24 mouse cellular contexts compared by ENCODE assay signal in the genomic region with DNA sequence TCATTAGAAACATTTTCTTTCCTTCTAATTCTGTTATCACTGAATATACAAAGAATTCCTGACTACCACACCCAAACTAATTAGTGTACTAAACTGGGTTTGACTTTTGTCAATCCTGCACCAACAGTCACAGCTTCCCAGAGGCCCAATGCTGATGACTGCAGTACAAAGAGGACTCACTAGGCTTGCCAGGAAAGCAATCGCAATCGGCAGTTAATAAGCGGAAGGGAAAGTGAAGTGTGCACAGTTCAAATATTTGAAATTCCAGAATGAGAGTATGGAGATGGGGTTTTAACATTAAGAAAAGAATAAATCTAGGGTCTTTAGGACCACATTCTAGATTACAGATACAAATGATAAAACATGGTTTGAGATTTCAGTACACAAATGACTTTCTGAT. TPM values are rescaled to one million over a fixed set of nuclear protein-coding genes. Genes with fewer than 3 reads are reported as not detected.
DNase-seq lines count a peak whose midpoint lies in the region; ATAC-seq and TF ChIP-seq lines count a peak whose summit lies in the region.
"Had no signal": no experiment of that assay in that cellular context is flagged by ENCODE, and none has a peak within 500 bp of the region (broad histone marks: within the 10 kb centered on the region; RNA-seq: fewer than 3 reads in every experiment).

No protein-coding gene starts in this region.

- no peaks in the 10 kb centered on the region for H3K79me2 ChIP-seq in liver, adult 2 months (ENCODE audit: control insufficient read depth, insufficient read depth, low read length)

- no peak overlapping the region for H3K4me3 ChIP-seq in embryonic facial prominence, embryonic 14.5 days (ENCODE audit: low read depth, low read length)
- no peak overlapping the region for H3K4me3 ChIP-seq in embryonic facial prominence, embryonic 10.5 days
- H3K4me3 ChIP-seq in liver, adult 2 months (ENCODE audit: insufficient read depth, low read depth, low read length), result no peak overlapping the region
- no peak overlapping the region for H3K4me3 ChIP-seq in liver, embryonic 12.5 days
- H3K4me3 ChIP-seq: heart, embryonic 12.5 days; kidney, embryonic 15.5 days had no signal

- TF ChIP-seq POLR2A in liver, adult 2 months (IDR thresholded peaks at IDR 0.05; ENCODE audit: extremely low read depth, insufficient read depth, low read length), result no peak

- TF ChIP-seq CTCF in liver, adult 2 months (IDR thresholded peaks at IDR 0.05; ENCODE audit: low read depth, low read length), result no peak

- no peak overlapping the region for H3K9ac ChIP-seq in embryonic facial prominence, embryonic 14.5 days (ENCODE audit: low read depth, low read length)
- H3K9ac ChIP-seq in liver, adult 2 months (ENCODE audit: low read depth, low read length), result no peak overlapping the region
- H3K9ac ChIP-seq in liver, embryonic 12.5 days, result no peak overlapping the region
- H3K9ac ChIP-seq: heart, embryonic 12.5 days; kidney, embryonic 15.5 days had no signal

- no peaks in the 10 kb centered on the region for H3K27me3 ChIP-seq in embryonic facial prominence, embryonic 14.5 days (replicated peaks; ENCODE audit: control insufficient read depth, insufficient read depth, low read length)
- H3K27me3 ChIP-seq in embryonic facial prominence, embryonic 10.5 days (replicated peaks; ENCODE audit: low read depth, poor library complexity, severe bottlenecking), result no peaks in the 10 kb centered on the region
- H3K27me3 ChIP-seq in liver, adult 2 months (ENCODE audit: control insufficient read depth, insufficient read depth, low read length), result no peaks in the 10 kb centered on the region
- H3K27me3 ChIP-seq in liver, embryonic 12.5 days (replicated peaks), result no peaks in the 10 kb centered on the region
- H3K27me3 ChIP-seq: heart, embryonic 12.5 days; kidney, embryonic 15.5 days; Patski had no signal

- no peaks in the 10 kb centered on the region for H3K9me3 ChIP-seq in embryonic facial prominence, embryonic 14.5 days (ENCODE audit: control insufficient read depth, low read length)
- no peaks in the 10 kb centered on the region for H3K9me3 ChIP-seq in embryonic facial prominence, embryonic 10.5 days
- H3K9me3 ChIP-seq in liver, embryonic 12.5 days (replicated peaks), result no peaks in the 10 kb centered on the region
- H3K9me3 ChIP-seq: G1E; heart, embryonic 12.5 days; kidney, embryonic 15.5 days had no signal

- no peak overlapping the region for H3K4me2 ChIP-seq in embryonic facial prominence, embryonic 14.5 days (ENCODE audit: low read depth, low read length)
- H3K4me2 ChIP-seq in liver, embryonic 12.5 days, result no peak overlapping the region
- H3K4me2 ChIP-seq: heart, embryonic 12.5 days; kidney, embryonic 15.5 days; midbrain, embryonic 11.5 days had no signal

- 62% methylated on average over 3 of the region's 3 CpGs for WGBS in embryonic facial prominence, embryonic 14.5 days
- 73% methylated on average over 3 of the region's 3 CpGs for WGBS in embryonic facial prominence, embryonic 10.5 days
- WGBS in liver, adult 2 months, result 26% methylated on average over 3 of the region's 3 CpGs
- WGBS in liver, embryonic 12.5 days (ENCODE audit: insufficient replicate concordance), result 88% methylated on average over 3 of the region's 3 CpGs

- H3K27ac ChIP-seq in embryonic facial prominence, embryonic 14.5 days (replicated peaks; ENCODE audit: low read depth, low read length), result no peak overlapping the region
- no peak overlapping the region for H3K27ac ChIP-seq in embryonic facial prominence, embryonic 10.5 days (replicated peaks)
- H3K27ac ChIP-seq in liver, adult 2 months (replicated peaks; ENCODE audit: insufficient read depth, low read depth, low read length), result no peak overlapping the region
- no peak overlapping the region for H3K27ac ChIP-seq in liver, embryonic 12.5 days
- H3K27ac ChIP-seq: kidney, embryonic 15.5 days had no signal

- H3K4me1 ChIP-seq in embryonic facial prominence, embryonic 14.5 days (ENCODE audit: control insufficient read depth, insufficient read depth, low read length), result no peaks in the 10 kb centered on the region
- H3K4me1 ChIP-seq in embryonic facial prominence, embryonic 10.5 days, result no peaks in the 10 kb centered on the region
- peaks cover 8% of the 10 kb centered on the region; the same call in 1 of the 2 replicates for H3K4me1 ChIP-seq in liver, adult 2 months (ENCODE audit: control insufficient read depth, insufficient read depth, low read length)
- H3K4me1 ChIP-seq in liver, embryonic 12.5 days, result no peaks in the 10 kb centered on the region
- H3K4me1 ChIP-seq: heart, embryonic 12.5 days; kidney, embryonic 15.5 days had no signal

- H3K36me3 ChIP-seq in embryonic facial prominence, embryonic 14.5 days (ENCODE audit: control insufficient read depth, insufficient read depth, low read length), result peaks cover 52% of the 10 kb centered on the region
- peaks cover 83% of the 10 kb centered on the region for H3K36me3 ChIP-seq in embryonic facial prominence, embryonic 10.5 days (replicated peaks)
- peaks cover 24% of the 10 kb centered on the region for H3K36me3 ChIP-seq in liver, adult 2 months (ENCODE audit: control insufficient read depth, insufficient read depth, low read length)
- peaks cover 71% of the 10 kb centered on the region for H3K36me3 ChIP-seq in liver, embryonic 12.5 days

- ATAC-seq in embryonic facial prominence, embryonic 14.5 days (ENCODE audit: low read depth), result no peak
- ATAC-seq in liver, embryonic 12.5 days, result no peak
- ATAC-seq: forebrain, embryonic 14.5 days; hindbrain, embryonic 16.5 days; midbrain, embryonic 16.5 days; Patski had no signal

- peak; percentile 10 for DNase-seq in embryonic facial prominence, embryonic 14.5 days (ENCODE audit: low spot score)
- no peak for DNase-seq in embryonic facial prominence, embryonic 10.5 days (ENCODE audit: low spot score)
- peak; percentile 24 for DNase-seq in liver, adult 2 months (ENCODE audit: extremely low read depth, low read depth, low spot score)
- DNase-seq in adipocyte (ENCODE audit: low spot score), result peak; percentile 25
- DNase-seq in lung, postnatal 36 days, result peak; percentile 52
- DNase-seq in gastrocnemius, postnatal 4 days (ENCODE audit: low spot score in 2 of 2), result no peak
- DNase-seq: adrenal gland, postnatal 25 days; cerebellum, adult 18-20 months; cerebellum, postnatal 10 days; gastrocnemius, postnatal 25 days; heart, adult 18-20 months; kidney, adult 18-20 months; liver; thymus, adult 2 months; thymus, postnatal 36 days had no signal

RNA-seq across cellular contexts. Expression of a gene that starts 23.6 kb away (rescaled TPM):
- 34.0 and 34.1 TPM in 2 replicates for polyA plus RNA-seq in embryonic facial prominence, embryonic 14.5 days (2014; fragmentation: Nextera tagmentation; extraction: Ambion mirVana)
- polyA plus RNA-seq in embryonic facial prominence, embryonic 10.5 days (2016; fragmentation: Nextera tagmentation; extraction: Ambion mirVana), result 46.3 and 47.6 TPM in 2 replicates
- 9.1 and 10.9 TPM in 2 replicates for total RNA-seq in liver, adult 2 months (2014; rRNA removed)
- 4.2 and 7.9 TPM in 2 replicates for polyA plus RNA-seq in liver, adult 2 months (2012; rRNA removed)
- 10.4 and 11.8 TPM in 2 replicates for polyA plus RNA-seq in liver, embryonic 12.5 days (2016; fragmentation: Nextera tagmentation; extraction: Ambion mirVana)
- total RNA-seq in gastrocnemius, postnatal 4 days (2021), result 10 to 100 TPM; 30.4 to 36.9 TPM

Comparison
In these comparisons a context has a peak if more than half of its experiments do, and no peak if none do; other contexts are left out.
1. DNase-seq: peak in embryonic facial prominence, embryonic 14.5 days (single experiment), liver, adult 2 months (single experiment), adipocyte (single experiment) and lung, postnatal 36 days (single experiment); none in embryonic facial prominence, embryonic 10.5 days (single experiment) and gastrocnemius, postnatal 4 days (0 of 2).